Mouse (Mus musculus): ENCODE measurements around the gene Glyctk. TPM values are rescaled to one million over a fixed set of nuclear protein-coding genes. Genes with fewer than 3 reads are reported as not detected.

Gene Glyctk
- polyA plus RNA-seq, 1 experiment: 1.7 TPM

DNA sequence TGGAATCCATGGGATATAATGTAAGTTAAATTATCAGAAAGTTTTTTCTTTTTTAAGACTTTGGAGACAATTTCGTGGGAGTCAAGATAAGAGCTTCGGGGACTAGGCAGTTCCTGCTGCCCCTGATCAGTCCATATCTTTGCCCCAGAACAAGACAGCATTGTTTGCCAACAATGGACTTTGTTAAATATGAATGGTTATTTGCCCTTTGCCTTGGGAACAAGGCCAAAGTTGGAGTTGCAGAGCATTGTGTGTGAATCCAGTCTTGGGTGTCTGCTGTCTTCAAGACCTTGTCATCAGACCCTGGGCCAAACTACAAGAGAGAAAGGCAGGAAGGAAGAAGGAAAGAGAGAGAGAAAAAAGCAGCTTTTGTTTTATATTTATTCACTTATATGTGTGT is 8.8 kb upstream of the Glyctk start:
- no peak for TF ChIP-seq GATA1 (IDR thresholded peaks at IDR 0.05; ENCODE audit: low read length)

DNA sequence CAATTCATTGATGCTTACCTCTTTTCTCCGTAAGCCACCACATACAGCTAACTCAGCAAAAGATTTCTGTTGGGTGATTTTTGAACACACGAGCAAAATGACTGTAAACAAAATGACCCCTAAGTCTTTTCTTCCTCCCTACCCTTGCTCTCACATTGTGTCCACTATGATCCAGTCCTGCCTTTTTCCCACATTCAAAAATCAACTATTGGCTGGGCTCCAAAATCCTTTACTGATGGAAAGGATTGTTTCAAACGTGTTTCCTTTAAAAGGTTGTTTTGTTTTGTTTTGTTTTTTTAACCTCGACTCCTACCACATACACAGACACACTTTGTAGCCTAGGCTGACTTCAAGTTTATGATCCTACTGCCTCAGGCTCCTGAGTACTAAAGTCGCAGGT is 2.5 kb upstream of the Glyctk start:
- TF ChIP-seq GATA1 (IDR thresholded peaks at IDR 0.05; ENCODE audit: low read length): no peak

DNA sequence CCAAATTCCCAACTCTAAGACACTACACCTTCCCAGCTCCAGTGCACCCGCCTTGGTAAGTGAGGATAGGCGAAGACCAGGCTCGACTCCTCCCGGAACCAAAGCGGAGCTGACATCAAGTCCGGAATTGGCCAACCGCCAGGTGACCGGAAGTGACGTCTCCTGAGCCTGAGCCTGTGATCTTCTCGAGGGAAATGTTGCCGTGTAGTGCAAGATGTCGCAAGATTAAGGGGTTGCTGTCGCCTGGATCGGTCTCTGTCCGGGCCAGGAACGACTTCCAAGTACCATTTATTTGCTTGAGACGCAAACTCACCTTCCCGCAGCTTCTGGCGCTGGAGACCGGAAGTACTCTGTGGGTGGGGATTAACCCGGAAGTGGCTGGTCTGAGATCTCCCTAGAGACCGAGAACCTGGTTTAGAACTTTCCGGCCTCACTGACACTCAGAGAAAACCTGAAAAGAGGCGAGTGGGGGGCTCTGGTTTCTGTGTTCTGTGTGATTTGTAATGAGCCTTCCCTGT is 1.9 kb upstream of the Glyctk start:
- no peak for TF ChIP-seq GATA1 (IDR thresholded peaks at IDR 0.05; ENCODE audit: low read length)

DNA sequence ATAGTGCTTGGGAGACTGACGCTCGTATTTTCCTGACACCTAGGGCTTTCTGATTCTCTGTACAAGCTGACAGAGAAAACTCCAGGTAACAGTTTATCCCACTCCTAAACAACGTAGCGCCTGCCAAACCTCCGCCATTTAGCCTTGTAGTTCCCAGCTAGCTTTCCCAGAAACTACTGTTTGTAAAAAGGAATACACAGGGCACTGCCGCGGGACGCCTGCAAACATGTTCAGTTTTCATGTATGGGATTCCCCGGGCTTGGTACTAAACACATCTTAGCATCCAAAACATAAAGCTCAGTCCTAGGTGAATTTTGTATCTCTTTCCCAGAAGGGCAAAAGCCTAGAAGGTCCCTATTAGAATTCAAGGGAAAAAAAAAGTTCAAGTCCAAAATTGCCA is 1.3 kb upstream of the Glyctk start:
- no peak for TF ChIP-seq GATA1 (IDR thresholded peaks at IDR 0.05; ENCODE audit: low read length)

DNA sequence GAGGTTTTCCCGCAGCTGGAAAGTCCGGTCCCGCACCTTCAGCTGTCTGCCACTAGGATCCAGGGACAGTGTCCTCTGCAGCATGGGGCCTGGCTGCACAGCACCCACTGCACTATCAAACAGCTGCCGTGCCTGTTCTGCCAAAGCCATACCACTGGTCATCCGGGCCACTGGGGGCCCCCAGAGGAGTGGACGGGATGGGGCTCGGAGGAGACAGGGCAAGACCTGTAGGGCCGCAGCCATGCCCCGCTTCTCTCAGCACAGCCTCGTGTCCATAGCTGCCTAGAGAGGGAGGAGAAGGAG is 364 bp downstream of the Glyctk start:
- TF ChIP-seq GATA1 (IDR thresholded peaks at IDR 0.05; ENCODE audit: low read length): no peak

DNA sequence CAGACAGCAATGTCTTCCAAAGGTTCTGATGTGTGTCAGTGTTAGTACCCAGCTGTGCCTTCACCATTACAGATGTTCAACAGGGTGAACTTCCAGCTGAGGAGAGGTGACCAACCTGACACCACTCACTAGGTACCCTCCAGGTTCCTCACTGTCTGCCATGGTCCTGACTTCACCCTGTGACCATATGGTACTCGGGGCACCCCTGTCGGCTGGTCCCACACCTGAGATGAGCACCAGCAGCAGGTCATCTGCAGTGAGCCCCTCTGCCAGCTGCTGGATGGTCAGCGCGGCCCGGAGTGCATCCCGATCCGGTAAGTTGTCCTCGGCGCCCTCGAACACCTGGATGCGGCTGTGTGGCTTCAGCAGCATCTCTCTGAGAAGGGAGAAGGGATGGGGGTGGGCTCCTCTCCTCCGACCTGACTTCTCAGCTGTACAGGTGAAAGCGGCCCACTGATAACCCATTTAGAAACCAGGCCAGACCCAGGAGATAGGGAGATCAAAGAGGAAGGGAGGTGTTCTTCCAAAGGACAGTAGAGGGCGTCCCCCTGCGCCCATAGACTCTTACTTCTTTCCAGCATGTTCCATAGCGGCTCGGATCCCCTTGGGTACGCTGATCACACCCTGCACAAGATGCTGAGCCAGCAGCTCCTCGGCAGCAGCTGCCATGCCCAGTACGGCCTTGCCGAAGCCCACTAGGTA is 866 bp downstream of the Glyctk start:
- TF ChIP-seq GATA1 (IDR thresholded peaks at IDR 0.05; ENCODE audit: low read length): no peak

DNA sequence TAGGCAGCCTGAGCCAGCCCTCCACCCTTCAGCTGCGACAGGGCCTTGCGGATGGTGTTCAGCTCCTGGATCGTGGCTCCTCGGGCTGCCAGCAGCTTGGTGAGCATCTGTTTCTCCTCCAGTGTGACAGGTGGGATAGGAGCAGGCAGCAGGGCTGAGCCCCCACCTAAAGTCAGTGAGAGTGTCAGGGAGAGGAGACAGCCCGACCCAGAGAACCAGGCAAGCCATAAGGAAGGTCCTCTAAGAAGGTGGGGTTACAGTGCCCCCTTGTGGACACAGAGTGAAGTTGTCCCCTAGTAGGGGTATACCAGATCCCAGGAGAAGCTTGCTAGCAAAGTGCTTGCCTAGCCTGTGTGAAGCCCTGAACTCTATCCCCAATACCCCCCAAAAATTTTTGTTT is 1.5 kb downstream of the Glyctk start:
- no peak for TF ChIP-seq GATA1 (IDR thresholded peaks at IDR 0.05; ENCODE audit: low read length)

DNA sequence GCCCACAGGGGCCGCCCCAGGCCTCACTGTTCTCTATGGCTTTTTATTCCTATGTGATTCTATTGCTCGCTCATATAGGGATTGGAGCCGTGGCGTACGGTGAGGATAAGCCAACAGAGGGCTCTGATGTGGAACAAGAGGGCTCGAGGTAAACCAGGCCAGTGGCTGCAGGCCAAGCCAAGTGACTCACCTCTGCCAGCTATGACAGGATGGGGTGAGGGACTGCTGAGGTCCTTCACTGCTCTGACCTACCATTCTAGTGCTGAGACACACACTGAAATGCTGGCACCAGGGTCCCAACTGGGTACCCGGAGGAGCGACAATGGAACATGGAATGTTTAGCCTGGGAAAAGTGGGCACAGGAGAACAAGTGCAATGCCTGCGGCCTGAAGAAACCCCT is 3.8 kb downstream of the Glyctk start:
- TF ChIP-seq GATA1 (IDR thresholded peaks at IDR 0.05; ENCODE audit: low read length): no peak

DNA sequence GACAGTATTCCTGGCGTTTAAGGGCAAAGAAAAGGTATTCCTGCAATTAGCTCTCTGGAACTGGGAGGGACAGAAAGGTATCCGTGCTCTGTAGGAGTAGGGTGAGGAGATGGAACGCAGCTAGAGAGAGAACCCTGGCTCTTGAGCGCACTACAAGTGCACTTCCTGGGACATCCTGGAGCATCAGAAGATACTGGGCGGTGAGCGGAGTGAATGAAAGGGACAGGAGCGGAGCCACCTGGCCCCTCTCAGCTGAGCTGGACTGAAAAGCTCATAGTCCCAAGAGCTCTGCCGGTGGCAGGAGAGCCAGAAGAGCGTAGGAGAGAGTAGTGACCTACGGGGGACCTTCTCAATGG is 8.6 kb downstream of the Glyctk start:
- no peak for TF ChIP-seq GATA1 (IDR thresholded peaks at IDR 0.05; ENCODE audit: low read length)

DNA sequence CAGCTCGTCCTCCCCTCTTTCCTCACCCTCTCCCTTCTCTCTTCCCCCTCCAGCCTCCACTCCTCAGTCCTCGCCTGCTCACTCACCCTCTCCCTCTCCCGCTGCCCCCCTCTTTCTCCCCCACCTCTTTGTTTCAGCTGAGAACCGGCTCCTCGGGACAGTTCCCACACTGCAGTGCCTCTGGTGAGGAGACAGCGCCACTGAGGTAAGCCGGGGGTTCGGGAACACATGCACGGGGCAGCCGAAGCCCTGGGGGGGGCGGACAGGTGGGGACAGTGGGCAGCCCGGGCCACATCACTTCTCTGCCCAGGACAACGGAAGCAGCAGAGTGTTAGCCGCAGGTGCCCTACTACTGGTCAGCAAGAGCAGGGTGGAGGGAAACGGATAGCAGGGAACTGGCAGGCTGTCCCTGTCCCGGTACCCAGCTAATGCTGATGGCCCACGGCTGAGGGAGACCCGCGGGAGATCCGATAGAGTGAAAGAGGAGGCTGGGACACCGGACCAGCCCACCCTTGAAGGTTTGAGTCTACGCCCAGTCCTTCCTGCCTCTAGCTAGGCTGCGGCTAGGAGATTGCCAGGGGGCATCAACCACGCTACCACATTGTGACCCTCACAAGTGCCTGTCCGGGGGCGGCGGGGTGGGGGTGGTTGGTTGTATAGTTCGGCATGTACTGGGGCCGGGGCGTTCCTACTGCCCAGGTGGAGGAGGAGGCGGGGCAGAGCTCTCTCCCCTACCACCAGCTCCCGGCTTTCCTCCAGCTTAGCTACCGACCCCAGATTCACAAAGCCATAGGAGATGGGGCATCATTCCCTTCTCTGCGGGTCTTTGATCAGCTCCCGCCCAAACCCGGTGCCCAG is 9.2 kb downstream of the Glyctk start:
- no peak for TF ChIP-seq GATA1 (IDR thresholded peaks at IDR 0.05; ENCODE audit: low read length)

DNA sequence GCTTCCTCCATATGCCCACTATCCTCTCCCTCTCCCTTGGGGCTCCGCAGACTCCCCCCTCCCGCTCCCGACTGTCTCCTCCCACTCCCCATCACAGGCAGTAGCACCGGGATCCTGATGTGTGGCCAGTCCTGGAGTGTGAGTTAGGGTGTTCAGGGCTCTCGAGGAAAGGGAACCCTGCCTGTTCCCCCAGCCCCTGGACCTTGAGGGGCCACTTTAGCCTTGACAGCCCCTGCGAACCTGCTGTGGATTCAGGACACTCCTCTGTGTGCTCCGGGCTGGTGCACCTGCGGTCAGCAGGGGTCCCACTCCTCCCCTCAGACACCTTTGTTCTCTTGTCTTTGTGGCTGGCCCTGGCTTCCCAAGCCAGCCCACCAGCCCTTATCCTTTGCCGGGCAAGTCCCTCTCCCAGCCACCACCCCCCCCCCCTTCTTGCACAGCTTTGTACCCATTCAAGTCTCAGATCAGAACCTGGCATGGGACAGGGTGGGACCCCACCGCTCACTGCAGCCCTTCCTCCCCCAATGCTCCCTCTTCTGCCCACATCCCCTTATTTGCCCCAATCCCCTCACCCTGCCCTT is 10.0 kb downstream of the Glyctk start:
- no peak for TF ChIP-seq GATA1 (IDR thresholded peaks at IDR 0.05; ENCODE audit: low read length)

DNA sequence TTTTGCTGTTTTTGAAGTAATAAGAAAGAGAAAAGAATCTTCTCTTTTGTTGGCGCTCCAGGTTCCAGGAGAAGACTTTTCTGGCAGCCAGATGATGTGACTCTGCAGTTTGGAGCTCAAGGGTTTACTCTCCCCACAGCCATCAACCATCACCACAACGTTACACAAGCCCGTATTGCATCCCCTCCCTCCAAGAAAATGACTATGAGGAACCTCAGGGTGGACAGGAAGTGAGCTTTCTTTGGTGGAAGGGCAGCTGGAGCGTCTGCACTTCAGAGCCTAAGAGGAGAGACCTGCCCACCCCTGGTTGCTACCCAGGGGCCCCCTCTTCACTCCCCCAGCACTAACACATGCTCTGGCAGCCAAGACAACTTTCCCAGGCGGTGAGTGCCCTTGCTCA is 10.7 kb downstream of the Glyctk start:
- TF ChIP-seq GATA1 (IDR thresholded peaks at IDR 0.05; ENCODE audit: low read length): no peak

DNA sequence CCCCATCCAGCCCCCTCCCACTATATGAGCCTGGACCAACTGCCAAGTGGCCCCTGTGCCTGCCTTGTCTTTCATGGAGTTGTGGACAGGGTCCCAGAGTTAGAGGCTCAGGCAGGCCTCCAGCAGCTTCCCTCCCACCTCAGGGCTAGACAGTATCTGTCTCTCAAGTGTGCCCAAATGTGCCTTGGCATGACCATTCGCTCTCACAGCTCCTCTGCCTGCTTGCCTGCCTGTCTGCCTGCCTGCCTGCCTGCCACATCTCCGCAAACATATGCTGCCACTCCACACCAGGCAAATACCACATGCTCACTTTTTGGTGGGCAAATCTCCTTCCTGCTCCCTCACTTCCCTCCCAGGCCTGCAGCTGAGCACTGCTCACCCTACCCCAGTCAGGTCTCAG is 12.4 kb downstream of the Glyctk start:
- TF ChIP-seq GATA1 (IDR thresholded peaks at IDR 0.05; ENCODE audit: low read length): no peak

DNA sequence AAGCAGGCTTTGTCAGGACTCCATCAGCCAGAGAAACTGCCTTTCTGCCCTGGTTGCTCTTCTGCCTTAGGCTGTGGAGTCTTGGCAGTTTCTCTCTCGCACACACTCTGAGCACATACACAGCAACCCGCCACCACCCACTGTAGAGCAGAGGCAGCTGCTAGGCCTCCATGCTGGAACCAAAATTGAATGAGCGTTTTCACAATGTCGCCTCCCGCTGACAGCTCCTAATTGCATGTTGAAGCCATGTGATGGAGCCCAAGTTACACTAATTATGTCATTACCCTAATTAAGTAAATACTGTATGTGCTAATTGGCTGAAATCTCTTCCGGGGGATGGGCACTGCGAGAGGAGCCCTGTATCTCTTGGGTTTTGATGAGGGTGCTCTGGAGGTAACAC is 13.8 kb downstream of the Glyctk start:
- no peak for TF ChIP-seq GATA1 (IDR thresholded peaks at IDR 0.05; ENCODE audit: low read length)

DNA sequence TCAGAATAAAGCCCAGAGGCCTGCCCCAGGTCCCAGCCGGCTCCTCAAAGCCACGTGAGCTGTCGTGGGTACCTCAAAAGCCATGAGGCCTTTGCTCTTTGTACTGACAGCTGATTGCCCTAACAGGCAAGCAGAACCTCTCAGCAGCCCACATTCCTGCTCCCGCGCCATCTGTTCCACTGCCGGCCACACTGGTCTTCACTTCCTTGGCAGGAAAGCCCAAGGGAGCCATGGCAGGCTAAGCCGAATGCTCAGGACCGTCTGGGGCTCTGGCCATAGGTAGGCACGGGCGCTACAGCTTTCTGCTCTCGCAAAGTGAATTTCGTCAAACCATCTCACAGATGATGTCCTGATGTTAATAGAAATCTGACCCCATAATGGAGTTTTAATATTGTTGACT is 16.0 kb downstream of the Glyctk start:
- TF ChIP-seq GATA1 (IDR thresholded peaks at IDR 0.05; ENCODE audit: low read length): no peak

DNA sequence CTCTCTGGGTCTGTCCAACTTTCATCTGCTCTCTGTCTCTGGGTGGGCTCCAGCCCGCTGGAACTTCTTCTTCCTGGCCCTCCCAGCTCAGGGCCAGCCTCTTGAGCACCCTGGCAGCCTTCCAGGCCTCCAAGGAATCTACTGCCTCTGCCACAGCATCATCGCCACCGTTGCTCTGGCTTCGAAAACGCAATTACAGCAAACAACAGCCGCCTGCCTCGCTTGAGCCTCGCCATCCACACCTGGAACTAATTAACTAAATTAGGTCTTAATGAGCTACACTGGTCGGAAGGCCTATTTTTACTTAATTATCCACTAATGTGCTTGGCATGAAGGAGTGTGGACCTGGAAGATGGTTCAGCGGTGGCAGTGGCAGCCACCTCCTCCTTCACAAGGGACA is 18.2 kb downstream of the Glyctk start:
- no peak for TF ChIP-seq GATA1 (IDR thresholded peaks at IDR 0.05; ENCODE audit: low read length)
